Mouse (Mus musculus): ENCODE results near the gene Arhgef10l.

- TF ChIP-seq CTCF (IDR thresholded peaks at IDR 0.05; ENCODE audit: insufficient read depth, low read depth, low read length) (no peak), POLR2A (IDR thresholded peaks at IDR 0.05; ENCODE audit: insufficient read depth, low read depth, low read length) (no peak)
Measured at GRCm38 (mm10) chr4:140699441-140700127, 33.8 kb upstream of the Arhgef10l start.
